Mouse (Mus musculus): ENCODE results near the gene C2cd2l. TPM values are rescaled to one million over a fixed set of nuclear protein-coding genes. Genes with fewer than 3 reads are reported as not detected.
"Not testable (repeated sequence)": the region's sequence is repeated elsewhere in the genome, so short reads cannot be mapped to it uniquely, and the experiment has no call there.

Gene C2cd2l
- polyA plus RNA-seq, 1 experiment from 2014 or later = 6.8 TPM

DNA sequence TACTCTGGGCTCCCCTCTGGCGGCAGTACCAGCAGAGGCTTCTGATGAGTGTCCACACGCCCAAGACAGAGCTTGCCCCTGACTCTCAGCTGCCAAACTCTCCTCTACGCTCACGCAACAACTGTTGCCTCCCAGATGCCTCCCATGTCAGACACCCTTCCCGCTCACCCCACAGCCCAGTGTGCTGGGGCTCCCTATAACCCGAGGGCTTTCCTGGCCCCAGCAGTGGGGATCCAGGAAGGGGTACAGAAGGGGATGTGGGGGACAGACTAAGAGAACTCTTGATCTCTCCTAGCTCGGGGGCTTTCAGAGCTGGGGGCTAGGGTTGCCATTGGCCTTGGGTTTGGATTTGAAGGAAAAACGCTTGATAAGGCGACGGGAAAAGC lies 9.3 kb downstream of the C2cd2l start:
- Histone ChIP-seq H3K4me1 (replicated peaks; ENCODE audit: control insufficient read depth, insufficient read depth, low read length) (no peaks in the 10 kb centered on the region), H3K9me3 (ENCODE audit: control insufficient read depth, low read length) (no peaks in the 10 kb centered on the region), H3K27ac (ENCODE audit: low read length) (peak overlapping the region; percentile 67), H3K4me2 (ENCODE audit: low read depth, low read length) (peak overlapping the region; percentile 27), H3K4me3 (ENCODE audit: low read length) (no peak overlapping the region), H3K36me3 (ENCODE audit: control insufficient read depth, insufficient read depth, low read length) (peaks cover 7% of the 10 kb centered on the region; the same call in 1 of the 2 replicates), H3K9ac (ENCODE audit: low read length) (no peak overlapping the region; the same call in 1 of the 2 replicates), H3K27me3 (ENCODE audit: control insufficient read depth, insufficient read depth, low read depth, low read length) (no peaks in the 10 kb centered on the region)
- WGBS = 36% methylated on average over 10 of the region's 10 CpGs
- ATAC-seq (ENCODE audit: low read depth) = no peak

- Histone ChIP-seq H3K27ac (ENCODE audit: low read length) (no peak overlapping the region), H3K27me3 (ENCODE audit: control insufficient read depth, insufficient read depth, low read depth, low read length) (no peaks in the 10 kb centered on the region), H3K9ac (ENCODE audit: low read length) (no peak overlapping the region), H3K4me1 (replicated peaks; ENCODE audit: control insufficient read depth, insufficient read depth, low read length) (peaks cover under 1% of the 10 kb centered on the region), H3K36me3 (ENCODE audit: control insufficient read depth, insufficient read depth, low read length) (peaks cover 7% of the 10 kb centered on the region; the same call in 1 of the 2 replicates), H3K9me3 (ENCODE audit: control insufficient read depth, low read length) (no peaks in the 10 kb centered on the region), H3K4me2 (ENCODE audit: low read depth, low read length) (no peak overlapping the region), H3K4me3 (ENCODE audit: low read length) (no peak overlapping the region)
- WGBS = 55% methylated on average over 3 of the region's 3 CpGs
- ATAC-seq (ENCODE audit: low read depth) = no peak
Observed at GRCm38 (mm10) chr9:44309756-44310155, 10.3 kb downstream of the C2cd2l start.

GRCm38 (mm10) chr9:44307248-44307647 lies 12.8 kb downstream of the C2cd2l start:
- WGBS = 85% methylated on average over 2 of the region's 2 CpGs

GRCm38 (mm10) chr9:44306532-44306931 lies 13.6 kb downstream of the C2cd2l start:
- Histone ChIP-seq H3K27ac (ENCODE audit: low read length) (no peak overlapping the region), H3K4me3 (ENCODE audit: low read length) (no peak overlapping the region), H3K9ac (ENCODE audit: low read length) (no peak overlapping the region), H3K27me3 (ENCODE audit: control insufficient read depth, insufficient read depth, low read depth, low read length) (no peaks in the 10 kb centered on the region), H3K4me2 (ENCODE audit: low read depth, low read length) (no peak overlapping the region), H3K4me1 (replicated peaks; ENCODE audit: control insufficient read depth, insufficient read depth, low read length) (peaks cover 10% of the 10 kb centered on the region), H3K9me3 (ENCODE audit: control insufficient read depth, low read length) (no peaks in the 10 kb centered on the region), H3K36me3 (ENCODE audit: control insufficient read depth, insufficient read depth, low read length) (no peaks in the 10 kb centered on the region)
- ATAC-seq (ENCODE audit: low read depth) = no peak
- WGBS = 81% methylated on average over 6 of the region's 6 CpGs

More at GRCm38 (mm10) chr9:44307248-44307647, 12.8 kb downstream of the C2cd2l start:
- Histone ChIP-seq H3K9ac (ENCODE audit: low read length) (no peak overlapping the region), H3K9me3 (ENCODE audit: control insufficient read depth, low read length) (no peaks in the 10 kb centered on the region), H3K4me2 (ENCODE audit: low read depth, low read length) (no peak overlapping the region), H3K4me1 (replicated peaks; ENCODE audit: control insufficient read depth, insufficient read depth, low read length) (peaks cover 10% of the 10 kb centered on the region), H3K36me3 (ENCODE audit: control insufficient read depth, insufficient read depth, low read length) (no peaks in the 10 kb centered on the region), H3K4me3 (ENCODE audit: low read length) (no peak overlapping the region), H3K27me3 (ENCODE audit: control insufficient read depth, insufficient read depth, low read depth, low read length) (no peaks in the 10 kb centered on the region), H3K27ac (ENCODE audit: low read length) (no peak overlapping the region)
- ATAC-seq (ENCODE audit: low read depth) = no peak

GRCm38 (mm10) chr9:44305466-44306079 lies 14.5 kb downstream of the C2cd2l start, which contains the start of gene Hinfp:
Hinfp (minus strand) TSS chr9:44305671.
- Histone ChIP-seq H3K27ac (ENCODE audit: low read length) (peak within 1 kb of the TSS; percentile 78), H3K36me3 (ENCODE audit: control insufficient read depth, insufficient read depth, low read length) (peaks cover 6% of the 10 kb centered on the region), H3K9me3 (ENCODE audit: control insufficient read depth, low read length) (no peaks in the 10 kb centered on the region), H3K4me2 (ENCODE audit: low read depth, low read length) (peak within 1 kb of the TSS; percentile 75), H3K27me3 (ENCODE audit: control insufficient read depth, insufficient read depth, low read depth, low read length) (no peaks in the 10 kb centered on the region), H3K4me1 (replicated peaks; ENCODE audit: control insufficient read depth, insufficient read depth, low read length) (peaks cover 10% of the 10 kb centered on the region), H3K9ac (ENCODE audit: low read length) (peak within 1 kb of the TSS; percentile 96), H3K4me3 (ENCODE audit: low read length) (peak within 1 kb of the TSS; percentile 92)
- under 1% methylated on average over 54 of the region's 54 CpGs for WGBS
- peak; percentile 100 for ATAC-seq (ENCODE audit: low read depth)

DNA sequence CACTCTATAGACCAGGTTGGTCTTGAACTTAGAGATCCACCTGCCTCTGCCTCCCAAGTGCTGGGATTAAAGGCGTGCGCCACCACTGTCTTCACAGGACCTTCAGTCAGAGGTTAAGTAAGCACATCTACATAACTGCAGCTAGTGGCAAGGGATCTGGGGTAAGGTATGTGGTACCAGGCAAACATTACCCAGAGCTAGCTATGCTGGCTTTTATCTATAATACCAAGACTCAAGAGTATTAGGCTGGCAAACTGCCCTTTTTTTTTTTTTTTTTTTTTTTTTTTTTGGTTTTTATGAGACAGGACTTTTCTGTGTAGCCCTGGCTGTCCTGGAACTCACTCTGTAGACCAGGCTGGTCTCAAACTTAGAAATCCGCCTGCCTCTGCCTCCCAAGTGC lies 20.1 kb downstream of the C2cd2l start:
- H3K27me3 ChIP-seq (ENCODE audit: control insufficient read depth, insufficient read depth, low read depth, low read length); H3K4me2 ChIP-seq (ENCODE audit: low read depth, low read length); H3K9ac ChIP-seq (ENCODE audit: low read length); H3K4me3 ChIP-seq (ENCODE audit: low read length); H3K9me3 ChIP-seq (ENCODE audit: control insufficient read depth, low read length); H3K27ac ChIP-seq (ENCODE audit: low read length); ATAC-seq (ENCODE audit: low read depth): not testable (repeated sequence)
- Histone ChIP-seq H3K36me3 (ENCODE audit: control insufficient read depth, insufficient read depth, low read length) (peaks cover 45% of the 10 kb centered on the region), H3K4me1 (replicated peaks; ENCODE audit: control insufficient read depth, insufficient read depth, low read length) (peaks cover 10% of the 10 kb centered on the region)
- WGBS = 94% methylated on average over 3 of the region's 3 CpGs

DNA sequence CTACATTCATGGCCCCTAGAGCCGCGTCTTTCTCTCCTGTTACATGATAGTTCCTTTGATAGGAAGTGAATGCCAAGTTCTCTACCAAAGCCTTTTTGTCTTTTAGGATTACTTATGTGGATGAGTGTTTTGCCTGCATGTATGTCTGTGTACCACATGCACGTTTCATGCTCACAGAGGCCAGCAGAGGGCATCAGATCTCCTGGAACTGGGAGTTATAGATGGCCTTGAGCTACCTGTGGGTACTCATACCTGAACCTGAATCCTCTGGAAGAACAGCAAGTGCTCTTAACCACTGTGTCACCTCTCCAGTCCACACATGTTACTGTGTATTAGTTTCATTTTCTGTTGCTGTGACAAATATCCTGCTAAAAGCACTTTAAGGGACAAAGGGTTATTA lies 27.6 kb downstream of the C2cd2l start:
- ATAC-seq (ENCODE audit: low read depth) = 0 out of 2 replicates have a peak, but pooled peaks have one; percentile 21
- H3K4me2 ChIP-seq (ENCODE audit: low read depth, low read length) = no peak overlapping the region
- H3K9ac ChIP-seq (ENCODE audit: low read length) = no peak overlapping the region
- H3K27me3 ChIP-seq (ENCODE audit: control insufficient read depth, insufficient read depth, low read depth, low read length) = peaks cover 12% of the 10 kb centered on the region
- peaks cover 29% of the 10 kb centered on the region for H3K36me3 ChIP-seq (ENCODE audit: control insufficient read depth, insufficient read depth, low read length)
- H3K9me3 ChIP-seq (ENCODE audit: control insufficient read depth, low read length) = no peaks in the 10 kb centered on the region
- H3K4me3 ChIP-seq (ENCODE audit: low read length) = no peak overlapping the region
- no peak overlapping the region for H3K27ac ChIP-seq (ENCODE audit: low read length)
- WGBS = 70% methylated on average over 3 of the region's 3 CpGs
- peaks cover 15% of the 10 kb centered on the region for H3K4me1 ChIP-seq (replicated peaks; ENCODE audit: control insufficient read depth, insufficient read depth, low read length)

- Histone ChIP-seq H3K4me3 (ENCODE audit: low read length) (no peak overlapping the region), H3K27me3 (ENCODE audit: control insufficient read depth, insufficient read depth, low read depth, low read length) (peaks cover 18% of the 10 kb centered on the region)
- ATAC-seq (ENCODE audit: low read depth) = no peak; the same call in 1 of the 2 replicates
Observed at GRCm38 (mm10) chr9:44288959-44289291, 31.2 kb downstream of the C2cd2l start.

GRCm38 (mm10) chr9:44288076-44288958 lies 31.8 kb downstream of the C2cd2l start, which contains the start of gene Abcg4:
Abcg4 (minus strand) TSS chr9:44288615.
- Histone ChIP-seq H3K4me1 (replicated peaks; ENCODE audit: control insufficient read depth, insufficient read depth, low read length) (peaks cover 19% of the 10 kb centered on the region), H3K9ac (ENCODE audit: low read length) (peak within 1 kb of the TSS; percentile 64), H3K9me3 (ENCODE audit: control insufficient read depth, low read length) (no peaks in the 10 kb centered on the region), H3K4me3 (ENCODE audit: low read length) (peak within 1 kb of the TSS; percentile 55), H3K36me3 (ENCODE audit: control insufficient read depth, insufficient read depth, low read length) (peaks cover 10% of the 10 kb centered on the region; the same call in 1 of the 2 replicates), H3K27me3 (ENCODE audit: control insufficient read depth, insufficient read depth, low read depth, low read length) (peaks cover 18% of the 10 kb centered on the region), H3K4me2 (ENCODE audit: low read depth, low read length) (peak within 1 kb of the TSS; percentile 88), H3K27ac (ENCODE audit: low read length) (no peak within 1 kb of the TSS)
- 2% methylated on average over 38 of the region's 38 CpGs for WGBS
- peak; percentile 53 for ATAC-seq (ENCODE audit: low read depth)

More at GRCm38 (mm10) chr9:44288959-44289291, 31.2 kb downstream of the C2cd2l start:
- Histone ChIP-seq H3K4me2 (ENCODE audit: low read depth, low read length) (no peak overlapping the region; the same call in 1 of the 2 replicates), H3K4me1 (replicated peaks; ENCODE audit: control insufficient read depth, insufficient read depth, low read length) (peaks cover 19% of the 10 kb centered on the region), H3K27ac (ENCODE audit: low read length) (no peak overlapping the region), H3K9ac (ENCODE audit: low read length) (no peak overlapping the region), H3K9me3 (ENCODE audit: control insufficient read depth, low read length) (no peaks in the 10 kb centered on the region), H3K36me3 (ENCODE audit: control insufficient read depth, insufficient read depth, low read length) (peaks cover 12% of the 10 kb centered on the region; the same call in 1 of the 2 replicates)
- 12% methylated on average over 11 of the region's 11 CpGs for WGBS
